Mouse (Mus musculus): ENCODE data around the gene 5730409E04Rik. TPM values are rescaled to one million over a fixed set of nuclear protein-coding genes. Genes with fewer than 3 reads are reported as not detected.

Gene 5730409E04Rik
- polyA plus RNA-seq, 1 experiment from 2014 or later: 1.5 TPM

DNA sequence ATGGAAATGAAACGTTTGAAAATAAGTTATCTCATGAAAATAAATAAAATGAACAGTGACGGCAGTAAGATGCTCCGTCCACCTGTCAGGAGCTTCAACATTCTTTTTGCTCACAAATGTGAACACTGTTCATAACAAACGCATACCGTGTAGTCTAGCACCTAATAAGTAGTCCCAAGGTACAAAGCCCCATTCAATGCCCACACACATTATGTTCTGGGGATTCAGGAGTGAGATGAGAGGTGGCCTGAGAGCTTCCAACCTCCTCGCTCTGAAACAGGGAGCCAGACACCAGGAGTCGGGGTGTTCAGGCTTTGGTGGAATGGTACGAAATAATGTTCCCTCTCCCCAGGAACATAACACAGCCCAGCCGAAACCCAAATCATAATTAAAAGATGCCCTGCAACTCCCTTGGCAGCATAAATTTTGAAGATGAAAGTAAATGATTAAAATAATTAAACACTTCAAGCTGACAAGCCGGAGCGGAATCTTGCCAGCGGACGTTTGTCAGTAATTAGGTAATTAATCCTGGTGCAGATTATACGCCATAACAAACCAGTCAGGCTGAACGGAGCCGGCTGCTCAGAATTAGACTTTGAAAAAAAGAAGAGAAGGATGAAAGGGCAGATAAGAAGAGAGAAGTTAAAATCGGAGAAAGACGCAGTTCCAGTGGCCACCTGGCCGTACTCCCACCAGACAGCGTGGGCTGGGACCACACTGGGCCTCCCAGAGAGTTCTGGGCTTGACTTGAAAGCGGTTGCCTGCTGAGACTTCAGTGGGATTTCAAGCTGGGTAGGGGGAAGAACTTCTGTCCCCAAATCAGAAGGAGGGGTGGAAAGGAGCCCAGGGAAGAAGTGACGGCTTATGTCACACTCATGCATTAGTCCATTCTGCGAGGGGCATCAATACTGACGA is 38.6 kb downstream of the 5730409E04Rik start:
- Histone ChIP-seq H3K4me3 (ENCODE audit: low read length) (no peak overlapping the region), H3K9ac (replicated peaks; ENCODE audit: low read length) (no peak overlapping the region), H3K4me2 (replicated peaks; ENCODE audit: low read depth, low read length) (no peak overlapping the region), H3K27ac (ENCODE audit: low read length) (no peak overlapping the region), H3K36me3 (ENCODE audit: insufficient read depth, low read length) (no peaks in the 10 kb centered on the region), H3K4me1 (ENCODE audit: insufficient read depth, low read length) (no peaks in the 10 kb centered on the region), H3K27me3 (ENCODE audit: insufficient read depth, low read length) (peaks cover 28% of the 10 kb centered on the region), H3K9me3 (ENCODE audit: low read length) (no peaks in the 10 kb centered on the region)
- ATAC-seq (ENCODE audit: low FRiP score, low TSS enrichment): no peak
- 29% methylated on average over 24 of the region's 24 CpGs for WGBS

DNA sequence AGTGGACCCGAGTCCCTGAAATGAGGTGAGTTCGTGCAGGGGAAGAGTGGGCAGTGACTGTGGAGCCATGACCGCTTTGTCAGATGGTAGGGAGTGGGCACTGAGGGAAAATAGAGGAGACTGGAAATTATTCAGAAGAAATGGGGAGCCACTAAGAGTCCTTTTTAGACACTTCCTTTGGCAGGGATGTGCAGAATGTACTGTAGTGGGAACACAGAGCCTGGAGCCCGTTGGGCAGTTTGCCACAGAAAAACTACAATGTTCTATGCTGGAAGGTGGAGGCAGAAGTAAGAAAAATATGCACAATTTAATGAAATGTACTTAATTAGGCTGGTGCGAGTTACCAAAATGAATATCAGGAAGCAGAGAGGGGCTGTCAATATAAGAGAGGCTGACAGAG is 43.5 kb downstream of the 5730409E04Rik start:
- no peaks in the 10 kb centered on the region for H3K4me1 ChIP-seq (ENCODE audit: insufficient read depth, low read length)

DNA sequence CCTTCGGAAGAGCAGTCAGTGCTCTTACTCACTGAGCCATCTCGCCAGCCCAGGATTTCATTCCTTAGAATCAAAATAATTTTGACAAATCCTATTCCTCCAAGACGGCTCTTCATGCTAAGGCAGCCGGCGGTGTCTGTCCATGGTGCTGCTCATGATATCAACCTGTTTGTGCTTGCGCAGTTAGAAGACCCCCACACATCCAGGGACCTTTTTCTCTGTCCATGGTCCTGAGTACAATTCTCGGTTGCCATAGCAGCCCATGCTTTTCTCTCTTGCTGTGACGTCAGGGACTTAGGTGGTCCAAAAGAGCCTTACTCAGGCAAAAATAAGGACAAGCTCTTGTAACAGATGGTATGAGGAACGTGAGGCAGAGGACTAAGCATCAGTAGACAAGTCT is 45.7 kb downstream of the 5730409E04Rik start:
- Histone ChIP-seq H3K36me3 (ENCODE audit: insufficient read depth, low read length) (no peaks in the 10 kb centered on the region), H3K9ac (replicated peaks; ENCODE audit: low read length) (no peak overlapping the region), H3K27me3 (ENCODE audit: insufficient read depth, low read length) (0 out of 2 replicates have a peak, but pooled peaks cover 6% of the 10 kb centered on the region), H3K4me2 (replicated peaks; ENCODE audit: low read depth, low read length) (no peak overlapping the region), H3K4me3 (ENCODE audit: low read length) (no peak overlapping the region), H3K4me1 (ENCODE audit: insufficient read depth, low read length) (no peaks in the 10 kb centered on the region), H3K27ac (ENCODE audit: low read length) (no peak overlapping the region), H3K9me3 (ENCODE audit: low read length) (no peaks in the 10 kb centered on the region)
- WGBS: 8% methylated on average over 9 of the region's 9 CpGs
- ATAC-seq (ENCODE audit: low FRiP score, low TSS enrichment): peak; percentile 74

More for the DNA sequence above, 43.5 kb downstream of the 5730409E04Rik start:
- no peak for ATAC-seq (ENCODE audit: low FRiP score, low TSS enrichment)
- Histone ChIP-seq H3K4me3 (ENCODE audit: low read length) (no peak overlapping the region), H3K36me3 (ENCODE audit: insufficient read depth, low read length) (no peaks in the 10 kb centered on the region), H3K9ac (replicated peaks; ENCODE audit: low read length) (no peak overlapping the region), H3K9me3 (ENCODE audit: low read length) (no peaks in the 10 kb centered on the region), H3K27ac (ENCODE audit: low read length) (no peak overlapping the region), H3K4me2 (replicated peaks; ENCODE audit: low read depth, low read length) (no peak overlapping the region), H3K27me3 (ENCODE audit: insufficient read depth, low read length) (peaks cover 13% of the 10 kb centered on the region; the same call in 1 of the 2 replicates)
- 84% methylated on average over 5 of the region's 5 CpGs for WGBS

DNA sequence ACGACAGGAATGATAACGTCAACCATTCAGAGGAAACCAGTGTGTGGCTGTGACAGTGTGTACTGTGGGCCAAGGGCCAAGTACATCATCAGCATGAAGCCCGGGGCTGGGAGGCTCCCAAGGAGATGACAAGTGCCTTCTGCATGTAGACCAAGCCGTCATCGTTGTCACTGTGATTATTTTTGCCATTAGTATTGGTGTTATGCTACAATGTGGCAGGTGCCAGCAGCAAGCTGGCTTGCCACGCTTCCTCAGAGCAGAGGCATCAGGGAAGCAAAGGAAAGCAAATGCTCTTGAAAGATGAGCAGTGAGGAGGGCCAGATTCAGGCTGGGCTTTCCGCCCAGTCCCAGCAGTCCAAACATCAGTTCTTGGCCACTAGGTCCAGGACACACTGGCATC is 51.6 kb downstream of the 5730409E04Rik start:
- WGBS: 75% methylated on average over 7 of the region's 7 CpGs
- H3K27me3 ChIP-seq (ENCODE audit: insufficient read depth, low read length): no peaks in the 10 kb centered on the region
- H3K4me3 ChIP-seq (ENCODE audit: low read length): no peak overlapping the region
- H3K9ac ChIP-seq (replicated peaks; ENCODE audit: low read length): no peak overlapping the region
- H3K9me3 ChIP-seq (ENCODE audit: low read length): no peaks in the 10 kb centered on the region
- H3K4me1 ChIP-seq (ENCODE audit: insufficient read depth, low read length): no peaks in the 10 kb centered on the region
- no peak for ATAC-seq (ENCODE audit: low FRiP score, low TSS enrichment)
- no peaks in the 10 kb centered on the region for H3K36me3 ChIP-seq (ENCODE audit: insufficient read depth, low read length)
- H3K4me2 ChIP-seq (replicated peaks; ENCODE audit: low read depth, low read length): no peak overlapping the region
- H3K27ac ChIP-seq (ENCODE audit: low read length): no peak overlapping the region

Small RNAs within 50 kb of the gene (microRNA-seq; reads per million reads assigned to microRNA genes)
- 0.79 reads per million for gene Mir7119

Other genes with a start within 250 kb of the 5730409E04Rik start
- 13.6 and 17.9 TPM in 2 replicates for gene Ago3, start 180.3 kb upstream of the 5730409E04Rik start, polyA plus RNA-seq (2015; fragmentation: Nextera tagmentation; extraction: Ambion mirVana)
- 4.6 and 5.1 TPM in 2 replicates for gene Ago1, start 141.2 kb upstream of the 5730409E04Rik start, polyA plus RNA-seq (2015; fragmentation: Nextera tagmentation; extraction: Ambion mirVana)
- gene Ago4, start 76.3 kb upstream of the 5730409E04Rik start, polyA plus RNA-seq (2015; fragmentation: Nextera tagmentation; extraction: Ambion mirVana): 1.5 TPM in 2 replicates
- gene Clspn, start 52.9 kb upstream of the 5730409E04Rik start, polyA plus RNA-seq (2015; fragmentation: Nextera tagmentation; extraction: Ambion mirVana): 33.8 and 37.2 TPM in 2 replicates
- 457 and 483 TPM in 2 replicates for gene Psmb2, start 67.8 kb downstream of the 5730409E04Rik start, polyA plus RNA-seq (2015; fragmentation: Nextera tagmentation; extraction: Ambion mirVana)
- not detected in 2 replicates for gene Tfap2e, start 126.4 kb downstream of the 5730409E04Rik start, polyA plus RNA-seq (2015; fragmentation: Nextera tagmentation; extraction: Ambion mirVana)
- 28.8 and 33.0 TPM in 2 replicates for gene Ncdn, start 143.6 kb downstream of the 5730409E04Rik start, polyA plus RNA-seq (2015; fragmentation: Nextera tagmentation; extraction: Ambion mirVana)
- gene AU040320, start 143.7 kb downstream of the 5730409E04Rik start, polyA plus RNA-seq (2015; fragmentation: Nextera tagmentation; extraction: Ambion mirVana): 25.4 and 25.6 TPM in 2 replicates